Mouse (Mus musculus) urinary bladder, postnatal 36 days (tissue): ENCODE results near the gene Ttc36.
"Not testable (repeated sequence)": the region's sequence is repeated elsewhere in the genome, so short reads cannot be mapped to it uniquely, and the experiment has no call there.

Experiments used
- DNase-seq, 2 experiments: peaks; one replicate each; pipeline ENCODE4 v3.0.0; 2022; ENCODE audit warnings: low spot score in 2 of 2, mixed read lengths in 1 of 2

Ttc36 gene

DNA sequence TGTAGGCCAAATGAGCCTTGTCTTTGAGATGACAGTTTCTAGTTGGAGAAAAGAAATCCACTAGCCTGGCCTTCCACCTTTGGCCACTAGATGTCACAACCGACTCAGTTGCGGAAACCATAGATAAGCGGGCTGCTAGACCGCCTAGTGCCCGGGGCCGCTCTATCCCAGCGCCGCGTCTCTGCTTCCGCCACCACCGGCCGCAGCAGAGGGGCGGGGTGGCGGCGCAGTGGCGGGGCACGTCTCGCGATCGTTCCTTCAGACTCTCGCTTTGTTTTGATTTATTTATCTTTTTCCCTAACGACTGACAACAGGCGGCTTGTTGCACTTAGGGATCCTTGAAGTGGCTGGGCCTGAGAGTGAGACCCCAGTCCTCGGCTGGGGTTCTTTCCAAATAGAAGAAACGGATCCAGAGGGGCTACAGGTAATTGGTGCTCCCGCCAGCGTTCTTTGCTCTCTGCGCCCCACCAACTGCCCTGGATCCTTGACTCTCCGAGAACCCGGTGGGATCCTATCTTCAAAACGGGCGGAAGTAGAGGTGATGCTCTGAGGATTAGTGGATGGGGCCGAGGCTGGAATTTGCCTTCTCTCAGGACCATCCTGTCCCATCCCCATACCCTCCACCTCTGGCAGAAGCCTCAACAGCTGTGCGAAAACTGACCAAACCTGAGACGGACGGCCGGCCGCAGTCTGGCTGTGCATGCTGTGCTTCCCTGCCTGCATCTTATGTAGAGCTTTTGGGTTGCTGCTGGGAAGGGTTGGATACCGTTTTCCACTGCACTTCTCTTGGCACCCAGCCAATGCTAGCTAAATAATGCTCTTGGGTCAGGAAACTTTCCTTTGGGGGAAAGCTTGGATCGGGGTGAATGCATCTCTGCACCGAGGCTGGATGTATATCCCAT, 29.9 kb downstream of the Ttc36 start:
- DNase-seq: peak; percentile 89 to 92

DNA sequence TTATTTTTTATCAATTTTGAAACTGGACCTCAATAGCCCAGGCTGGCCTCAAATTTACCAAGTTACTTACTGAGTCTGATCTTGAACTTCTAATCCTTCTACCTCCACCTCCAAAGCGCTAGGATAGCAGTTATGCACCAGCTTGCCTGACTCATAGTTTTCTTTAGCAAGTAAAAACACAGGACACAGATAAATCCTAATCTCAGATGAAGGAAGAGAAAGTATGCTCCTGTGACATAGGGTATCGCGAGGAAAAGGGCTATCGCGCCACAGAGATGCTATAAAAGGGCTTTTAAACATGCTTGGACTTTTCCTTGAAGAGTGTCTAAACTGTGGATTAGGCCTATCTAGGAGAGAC, 30.5 kb downstream of the Ttc36 start:
- no peak for DNase-seq

- no peak for DNase-seq
Measured at GRCm38 (mm10) chr9:44771376-44771775, 31.5 kb downstream of the Ttc36 start.

- not testable (repeated sequence) for DNase-seq
Measured at GRCm38 (mm10) chr9:44768029-44768394, 34.9 kb downstream of the Ttc36 start.

DNA sequence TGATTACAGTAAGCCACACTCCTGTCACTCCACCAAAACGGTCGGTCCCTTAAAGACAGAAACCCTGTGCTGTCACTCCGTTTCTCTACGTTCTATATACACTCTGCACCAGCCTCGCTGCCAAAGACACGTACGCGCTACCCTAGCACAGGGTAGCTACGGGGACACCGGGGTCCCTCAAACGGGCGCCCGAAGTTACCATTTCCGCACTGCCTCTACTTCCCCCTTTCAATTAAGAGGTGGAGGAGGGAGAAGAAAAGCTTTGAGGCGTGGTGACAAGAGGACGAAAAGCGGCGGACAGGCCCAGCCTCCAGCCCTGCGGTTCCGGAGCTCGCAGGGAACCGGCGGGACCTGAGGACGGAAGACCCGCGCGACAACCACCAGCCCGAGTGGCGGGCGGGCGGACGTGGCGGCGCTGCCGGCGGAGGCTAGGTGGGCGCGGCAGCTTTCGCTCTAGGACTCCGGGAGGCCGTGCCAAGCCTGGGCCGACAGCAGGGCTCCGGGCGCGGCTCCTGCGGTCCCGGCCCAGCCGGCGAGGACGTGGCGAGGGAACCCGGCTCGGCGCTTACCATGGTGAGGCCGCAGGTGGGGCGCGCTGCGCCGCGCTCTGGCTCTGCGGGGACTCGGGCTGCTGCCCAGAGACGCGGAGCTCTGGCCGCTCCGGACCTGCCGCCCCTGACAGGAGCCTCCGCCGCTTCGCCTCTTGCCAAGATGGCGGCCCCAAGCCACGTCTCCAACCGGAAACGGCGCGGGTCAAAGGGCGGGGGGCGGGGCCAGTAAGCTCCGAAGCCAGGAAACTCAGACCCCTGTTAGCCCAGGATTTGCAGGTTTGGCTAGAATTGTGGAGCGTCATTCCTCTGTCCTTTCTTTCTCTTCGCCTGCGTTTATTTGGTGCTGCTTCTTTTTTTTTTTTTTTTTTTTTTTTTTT, 35.5 kb downstream of the Ttc36 start, which contains the start of the genes Arcn1 and Ift46:
Arcn1 (minus strand) TSS at position 745 of the 928 bp plus-strand sequence.
Ift46 (plus strand) TSS at position 808 of the 928 bp plus-strand sequence.
- peak; percentile 71 to 80 for DNase-seq

DNA sequence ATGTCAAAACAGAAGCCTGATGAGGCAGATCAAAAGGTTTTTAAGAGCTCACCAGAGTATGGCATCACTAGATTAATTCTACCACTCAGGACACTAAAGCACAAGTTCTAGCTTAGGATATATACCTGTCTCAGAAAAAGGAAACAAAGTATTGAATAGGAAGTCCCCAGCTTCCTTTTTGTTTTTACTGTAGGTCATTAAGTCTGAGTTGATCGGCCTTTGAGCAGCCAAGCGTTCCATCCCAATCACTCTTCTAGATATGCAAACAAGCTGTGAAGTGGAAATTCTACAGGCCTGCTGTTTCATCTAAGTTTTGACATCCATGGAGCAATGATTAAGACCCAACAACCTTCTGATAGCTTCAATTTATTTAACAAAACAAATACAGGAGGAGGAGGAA, 42.0 kb downstream of the Ttc36 start:
- no peak for DNase-seq
